Mouse (Mus musculus) erythroblast, adult 5-6 weeks (primary cell): ENCODE measurements around the gene Otub2. TPM values are rescaled to one million over a fixed set of nuclear protein-coding genes. Genes with fewer than 3 reads are reported as not detected.

Experiments used
- ATAC-seq: replicated peaks from 2 replicates; pipeline ENCODE4 v1.8.0; 2016; ENCODE audit warnings: moderate number of reproducible peaks, mild to moderate bottlenecking, moderate TSS enrichment, inconsistent platforms; ENCODE audit not compliant: poor library complexity, low FRiP score, severe bottlenecking
- total RNA-seq, 2 experiments: library from RNA; stranded (forward) in 1 of 2; stranded (reverse) in 1 of 2; fragments of 150-400 nt in 1 of 2; fragments of 200-764, 138-1000 nt in 1 of 2; gene quantifications; 2 replicates each; pipeline versions ENCODE4 v1.2.3 to v1.2.4; 2015 to 2017; ENCODE audit warnings: low replicate concordance in 2 of 2

Gene Otub2
- total RNA-seq, 2 experiments from 2014 or later: 48.4 to 67.2 TPM

GRCm38 (mm10) chr12:103368777-103369176 lies 19.7 kb upstream of the Otub2 start:
- ATAC-seq: no peak

- ATAC-seq: no peak
These were observed 17.6 kb upstream of the Otub2 start for GRCm38 (mm10) chr12:103370861-103371260.

- peak; percentile 63 for ATAC-seq
These were observed 16.8 kb upstream of the Otub2 start for GRCm38 (mm10) chr12:103371711-103372110.

- peak; percentile 37; the same call in 1 of the 2 replicates for ATAC-seq
These were observed 14.8 kb upstream of the Otub2 start for GRCm38 (mm10) chr12:103373530-103374236.

GRCm38 (mm10) chr12:103376124-103376523 lies 12.4 kb upstream of the Otub2 start:
- no peak for ATAC-seq

- no peak for ATAC-seq
These were observed 11.7 kb upstream of the Otub2 start for GRCm38 (mm10) chr12:103376774-103377173.

GRCm38 (mm10) chr12:103380226-103380625 lies 8.3 kb upstream of the Otub2 start:
- no peak for ATAC-seq

GRCm38 (mm10) chr12:103389348-103389727 lies 856 bp downstream of the Otub2 start:
- ATAC-seq: peak; percentile 60

GRCm38 (mm10) chr12:103389982-103390381 lies 1.5 kb downstream of the Otub2 start:
- no peak for ATAC-seq

- no peak for ATAC-seq
These were observed 2.6 kb downstream of the Otub2 start for GRCm38 (mm10) chr12:103391098-103391497.

GRCm38 (mm10) chr12:103393528-103393927 lies 5.0 kb downstream of the Otub2 start:
- ATAC-seq: peak; percentile 77

GRCm38 (mm10) chr12:103395486-103396275 lies 7.2 kb downstream of the Otub2 start:
- ATAC-seq: no peak

- no peak for ATAC-seq
These were observed 8.3 kb downstream of the Otub2 start for GRCm38 (mm10) chr12:103396751-103397150.

GRCm38 (mm10) chr12:103404131-103404530 lies 15.6 kb downstream of the Otub2 start:
- no peak for ATAC-seq

- ATAC-seq: no peak
These were observed 19.2 kb downstream of the Otub2 start, which contains the start of gene 9330161L09Rik for GRCm38 (mm10) chr12:103407720-103408119. Gene 9330161L09Rik, minus strand, starts transcription at chr12:103407820.

- ATAC-seq: no peak
These were observed 19.7 kb downstream of the Otub2 start for GRCm38 (mm10) chr12:103408144-103408543.

- peak; percentile 47 for ATAC-seq
These were observed 36.7 kb downstream of the Otub2 start for GRCm38 (mm10) chr12:103425016-103425728.

GRCm38 (mm10) chr12:103425729-103426470 lies 37.4 kb downstream of the Otub2 start, which contains the start of gene Ddx24:
Gene Ddx24, minus strand, starts transcription at chr12:103425830.
- ATAC-seq: peak; percentile 98

- ATAC-seq: no peak
These were observed 38.2 kb downstream of the Otub2 start for GRCm38 (mm10) chr12:103426710-103427109.

GRCm38 (mm10) chr12:103433430-103433829 lies 44.9 kb downstream of the Otub2 start:
- no peak for ATAC-seq
